Mouse (Mus musculus) myocyte (in vitro differentiated cells): ENCODE results near the gene Terf2ip.

Experiments
- MAX ChIP-seq: IDR thresholded peaks from one replicate; pipeline ENCODE4 v1.6.1; 2011; ENCODE audit warnings: low read depth, mild to moderate bottlenecking, control low read depth
- MYOG ChIP-seq, 3 experiments: IDR thresholded peaks; one replicate each; pipeline ENCODE4 v1.6.1; 2011; ENCODE audit warnings: control low read depth in 2 of 3, low read depth in 2 of 3, mild to moderate bottlenecking in 2 of 3; ENCODE audit not compliant: insufficient read length in 2 of 3, control insufficient read depth in 1 of 3, insufficient read depth in 1 of 3
- POLR2A ChIP-seq: IDR thresholded peaks from one replicate; pipeline ENCODE4 v1.6.1; 2011; ENCODE audit warnings: low read depth, mild to moderate bottlenecking, control low read depth, moderate library complexity; ENCODE audit not compliant: insufficient read length
- TCF3 ChIP-seq: IDR thresholded peaks from one replicate; pipeline ENCODE4 v1.6.1; 2011; ENCODE audit warnings: low read depth, control low read depth; ENCODE audit not compliant: insufficient read length
- USF1 ChIP-seq: IDR thresholded peaks from one replicate; pipeline ENCODE4 v1.6.1; 2011; ENCODE audit warnings: low read depth, mild to moderate bottlenecking, control low read depth, moderate library complexity

GRCm38 (mm10) chr8:111974138-111974537 is 37.1 kb upstream of the Terf2ip start:
- TF ChIP-seq TCF3 (no peak), POLR2A (no peak), MAX (no peak), MYOG (IDR thresholded peaks at IDR 0.05; ENCODE audit: control insufficient read depth in 1 of 3, insufficient read depth in 1 of 3, insufficient read length in 2 of 3, low read depth in 2 of 3) (no peak), USF1 (no peak)
